Mouse (Mus musculus): Measurements from ENCODE around the gene Ccnt1.

- TF ChIP-seq CTCF (IDR thresholded peaks at IDR 0.05; ENCODE audit: control insufficient read depth, insufficient read depth, insufficient read length) (no peak), MAX (IDR thresholded peaks at IDR 0.05) (no peak)
Measured at GRCm38 (mm10) chr15:98573293-98573692, 2.6 kb upstream of the Ccnt1 start.
